Mouse (Mus musculus): ENCODE data around the gene Amh. TPM values are rescaled to one million over a fixed set of nuclear protein-coding genes. Genes with fewer than 3 reads are reported as not detected.

The Amh gene
- polyA plus RNA-seq (2014; fragmentation: Nextera tagmentation; extraction: Ambion mirVana): 0.10 TPM in 1 of 2 replicates, not detected in the other

- Histone ChIP-seq H3K27me3 (replicated peaks; ENCODE audit: control insufficient read depth, insufficient read depth, low read length) (peaks cover 12% of the 10 kb centered on the region), H3K36me3 (ENCODE audit: control insufficient read depth, insufficient read depth, low read length) (peaks cover 55% of the 10 kb centered on the region), H3K27ac (ENCODE audit: low read depth, low read length) (no peak within 1 kb of the TSS), H3K4me2 (ENCODE audit: low read length) (no peak within 1 kb of the TSS), H3K4me1 (ENCODE audit: control insufficient read depth, insufficient read depth, low read length) (peaks cover 13% of the 10 kb centered on the region), H3K4me3 (ENCODE audit: low read depth, low read length) (no peak within 1 kb of the TSS), H3K9ac (ENCODE audit: low read length) (no peak within 1 kb of the TSS), H3K9me3 (replicated peaks; ENCODE audit: control insufficient read depth, low read length) (no peaks in the 10 kb centered on the region)
- DNase-seq (ENCODE audit: low spot score): no peak
- 60% methylated on average over 6 of the region's 6 CpGs for WGBS
- no peak for ATAC-seq
Observed at GRCm38 (mm10) chr10:80804916-80805315, at the start of gene Amh. Gene Amh (plus strand): TSS chr10:80805243.

- peaks cover 28% of the 10 kb centered on the region for H3K4me1 ChIP-seq (ENCODE audit: control insufficient read depth, insufficient read depth, low read length)
- no peak for ATAC-seq
- H3K36me3 ChIP-seq (ENCODE audit: control insufficient read depth, insufficient read depth, low read length): no peaks in the 10 kb centered on the region
- peak overlapping the region; percentile 97 for H3K4me3 ChIP-seq (ENCODE audit: low read depth, low read length)
- H3K27me3 ChIP-seq (replicated peaks; ENCODE audit: control insufficient read depth, insufficient read depth, low read length): no peaks in the 10 kb centered on the region
- H3K9me3 ChIP-seq (replicated peaks; ENCODE audit: control insufficient read depth, low read length): no peaks in the 10 kb centered on the region
- H3K27ac ChIP-seq (ENCODE audit: low read depth, low read length): peak overlapping the region; percentile 77
- H3K9ac ChIP-seq (ENCODE audit: low read length): peak overlapping the region; percentile 95
- no peak for DNase-seq (ENCODE audit: low spot score)
- peak overlapping the region; percentile 83 for H3K4me2 ChIP-seq (ENCODE audit: low read length)
- under 1% methylated on average over 60 of the region's 75 CpGs for WGBS
Observed at GRCm38 (mm10) chr10:80755291-80756015, 49.6 kb upstream of the Amh start.

GRCm38 (mm10) chr10:80756099-80756498 is 48.9 kb upstream of the Amh start:
- Histone ChIP-seq H3K27me3 (replicated peaks; ENCODE audit: control insufficient read depth, insufficient read depth, low read length) (no peaks in the 10 kb centered on the region), H3K4me2 (ENCODE audit: low read length) (peak overlapping the region; percentile 83), H3K27ac (ENCODE audit: low read depth, low read length) (no peak overlapping the region), H3K4me1 (ENCODE audit: control insufficient read depth, insufficient read depth, low read length) (peaks cover 28% of the 10 kb centered on the region), H3K4me3 (ENCODE audit: low read depth, low read length) (peak overlapping the region; percentile 97), H3K9me3 (replicated peaks; ENCODE audit: control insufficient read depth, low read length) (no peaks in the 10 kb centered on the region), H3K36me3 (ENCODE audit: control insufficient read depth, insufficient read depth, low read length) (no peaks in the 10 kb centered on the region), H3K9ac (ENCODE audit: low read length) (peak overlapping the region; percentile 95)
- DNase-seq (ENCODE audit: low spot score) (no peak), ATAC-seq (no peak)
- 33% methylated on average over 3 of the region's 3 CpGs for WGBS

- Histone ChIP-seq H3K9me3 (replicated peaks; ENCODE audit: control insufficient read depth, low read length) (no peaks in the 10 kb centered on the region), H3K27me3 (replicated peaks; ENCODE audit: control insufficient read depth, insufficient read depth, low read length) (no peaks in the 10 kb centered on the region), H3K9ac (ENCODE audit: low read length) (peak overlapping the region; percentile 95), H3K4me2 (ENCODE audit: low read length) (peak overlapping the region; percentile 83), H3K27ac (ENCODE audit: low read depth, low read length) (no peak overlapping the region), H3K4me1 (ENCODE audit: control insufficient read depth, insufficient read depth, low read length) (peaks cover 28% of the 10 kb centered on the region), H3K4me3 (ENCODE audit: low read depth, low read length) (peak overlapping the region; percentile 97), H3K36me3 (ENCODE audit: control insufficient read depth, insufficient read depth, low read length) (no peaks in the 10 kb centered on the region)
- DNase-seq (ENCODE audit: low spot score) (no peak), ATAC-seq (no peak)
- 62% methylated on average over 2 of the region's 2 CpGs for WGBS
Observed at GRCm38 (mm10) chr10:80756509-80756908, 48.5 kb upstream of the Amh start.

- ATAC-seq: no peak
- peak overlapping the region; percentile 97; the same call in 1 of the 2 replicates for H3K4me3 ChIP-seq (ENCODE audit: low read depth, low read length)
- 67% methylated on average over 4 of the region's 4 CpGs for WGBS
Observed at GRCm38 (mm10) chr10:80756967-80757366, 48.1 kb upstream of the Amh start.

GRCm38 (mm10) chr10:80757717-80758116 is 47.3 kb upstream of the Amh start:
- Histone ChIP-seq H3K27me3 (replicated peaks; ENCODE audit: control insufficient read depth, insufficient read depth, low read length) (no peaks in the 10 kb centered on the region), H3K9me3 (replicated peaks; ENCODE audit: control insufficient read depth, low read length) (no peaks in the 10 kb centered on the region), H3K4me2 (ENCODE audit: low read length) (no peak overlapping the region; the same call in 1 of the 2 replicates), H3K27ac (ENCODE audit: low read depth, low read length) (no peak overlapping the region), H3K4me1 (ENCODE audit: control insufficient read depth, insufficient read depth, low read length) (peaks cover 18% of the 10 kb centered on the region), H3K4me3 (ENCODE audit: low read depth, low read length) (no peak overlapping the region), H3K9ac (ENCODE audit: low read length) (no peak overlapping the region; the same call in 1 of the 2 replicates), H3K36me3 (ENCODE audit: control insufficient read depth, insufficient read depth, low read length) (no peaks in the 10 kb centered on the region)
- DNase-seq (ENCODE audit: low spot score) (peak; percentile 55), ATAC-seq (no peak)
- WGBS: 41% methylated on average over 5 of the region's 5 CpGs

More at GRCm38 (mm10) chr10:80756967-80757366, 48.1 kb upstream of the Amh start:
- Histone ChIP-seq H3K9ac (ENCODE audit: low read length) (peak overlapping the region; percentile 95; the same call in 1 of the 2 replicates), H3K4me1 (ENCODE audit: control insufficient read depth, insufficient read depth, low read length) (peaks cover 24% of the 10 kb centered on the region), H3K36me3 (ENCODE audit: control insufficient read depth, insufficient read depth, low read length) (no peaks in the 10 kb centered on the region), H3K9me3 (replicated peaks; ENCODE audit: control insufficient read depth, low read length) (no peaks in the 10 kb centered on the region), H3K27ac (ENCODE audit: low read depth, low read length) (no peak overlapping the region), H3K4me2 (ENCODE audit: low read length) (peak overlapping the region; percentile 83), H3K27me3 (replicated peaks; ENCODE audit: control insufficient read depth, insufficient read depth, low read length) (no peaks in the 10 kb centered on the region)
- no peak for DNase-seq (ENCODE audit: low spot score)

- no peak for DNase-seq (ENCODE audit: low spot score)
- H3K27ac ChIP-seq (ENCODE audit: low read depth, low read length): no peak overlapping the region
- ATAC-seq: no peak
- H3K27me3 ChIP-seq (replicated peaks; ENCODE audit: control insufficient read depth, insufficient read depth, low read length): no peaks in the 10 kb centered on the region
- 88% methylated on average over 7 of the region's 7 CpGs for WGBS
- no peak overlapping the region for H3K4me2 ChIP-seq (ENCODE audit: low read length)
- H3K4me1 ChIP-seq (ENCODE audit: control insufficient read depth, insufficient read depth, low read length): peaks cover 18% of the 10 kb centered on the region
- no peaks in the 10 kb centered on the region for H3K9me3 ChIP-seq (replicated peaks; ENCODE audit: control insufficient read depth, low read length)
- H3K36me3 ChIP-seq (ENCODE audit: control insufficient read depth, insufficient read depth, low read length): no peaks in the 10 kb centered on the region
- H3K9ac ChIP-seq (ENCODE audit: low read length): no peak overlapping the region
- H3K4me3 ChIP-seq (ENCODE audit: low read depth, low read length): no peak overlapping the region
Observed at GRCm38 (mm10) chr10:80758651-80759050, 46.4 kb upstream of the Amh start.

GRCm38 (mm10) chr10:80760596-80761524 is 44.2 kb upstream of the Amh start:
- Histone ChIP-seq H3K9ac (ENCODE audit: low read length) (no peak overlapping the region), H3K4me1 (ENCODE audit: control insufficient read depth, insufficient read depth, low read length) (peaks cover 17% of the 10 kb centered on the region), H3K27ac (ENCODE audit: low read depth, low read length) (no peak overlapping the region), H3K4me2 (ENCODE audit: low read length) (no peak overlapping the region), H3K9me3 (replicated peaks; ENCODE audit: control insufficient read depth, low read length) (no peaks in the 10 kb centered on the region), H3K27me3 (replicated peaks; ENCODE audit: control insufficient read depth, insufficient read depth, low read length) (no peaks in the 10 kb centered on the region), H3K36me3 (ENCODE audit: control insufficient read depth, insufficient read depth, low read length) (peaks cover 17% of the 10 kb centered on the region), H3K4me3 (ENCODE audit: low read depth, low read length) (no peak overlapping the region)
- 88% methylated on average over 4 of the region's 4 CpGs for WGBS
- ATAC-seq (no peak), DNase-seq (ENCODE audit: low spot score) (no peak)

Measured in forebrain, embryonic 14.5 days (tissue).